Mouse (Mus musculus) bone marrow, adult 2 months (tissue): ENCODE measurements around the gene Tm2d3.

Experiments
- CTCF ChIP-seq: fragments of 200-500 bp; IDR thresholded peaks from 2 replicates; pipeline ENCODE4 v1.5.1; 2011; ENCODE audit warnings: low read length, control low read depth; ENCODE audit not compliant: control insufficient read depth, insufficient read depth
- POLR2A ChIP-seq: fragments of 200-500 bp; IDR thresholded peaks from 2 replicates; pipeline ENCODE4 v1.6.1; 2011; ENCODE audit warnings: low read depth, mild to moderate bottlenecking, control low read depth, low read length, borderline replicate concordance; ENCODE audit not compliant: control insufficient read depth

- TF ChIP-seq CTCF (no peak), POLR2A (no peak)
Measured at GRCm38 (mm10) chr7:65710301-65710700, 19.3 kb downstream of the Tm2d3 start.
